Mouse (Mus musculus) lung, adult 18-20 months (tissue): Measurements from ENCODE around the gene Tia1.
"Not testable (repeated sequence)": the region's sequence is repeated elsewhere in the genome, so short reads cannot be mapped to it uniquely, and the experiment has no call there.

ENCODE experiments used
- DNase-seq, 2 experiments: peaks; one replicate each; pipeline ENCODE4 v3.0.0; 2022; ENCODE audit warnings: mixed read lengths in 2 of 2

Gene Tia1

GRCm38 (mm10) chr6:86404100-86404861 lies at the start of gene Tia1:
Gene Tia1, plus strand, starts transcription at chr6:86404219.
- peak; percentile 98 for DNase-seq

GRCm38 (mm10) chr6:86354948-86355347 lies 49.1 kb upstream of the Tia1 start:
- no peak for DNase-seq

- no peak for DNase-seq
These were observed 47.1 kb upstream of the Tia1 start for GRCm38 (mm10) chr6:86356956-86357355.

- DNase-seq, result peak; percentile 20 to 22
These were observed 43.3 kb upstream of the Tia1 start for GRCm38 (mm10) chr6:86360691-86361090.

GRCm38 (mm10) chr6:86361373-86361772 lies 42.6 kb upstream of the Tia1 start:
- no peak for DNase-seq

- peak; percentile 77 to 79 for DNase-seq
These were observed 39.4 kb upstream of the Tia1 start for GRCm38 (mm10) chr6:86364442-86365141.

GRCm38 (mm10) chr6:86365371-86366124 lies 38.5 kb upstream of the Tia1 start, which contains the start of gene Fam136a:
Gene Fam136a, plus strand, starts transcription at chr6:86365646.
- peak; percentile 95 to 97 for DNase-seq

- peak; percentile 43 to 57 for DNase-seq
These were observed 37.7 kb upstream of the Tia1 start for GRCm38 (mm10) chr6:86366125-86366852.

GRCm38 (mm10) chr6:86366853-86367249 lies 37.2 kb upstream of the Tia1 start:
- no peak for DNase-seq

GRCm38 (mm10) chr6:86368479-86368878 lies 35.5 kb upstream of the Tia1 start:
- DNase-seq, result no peak

- DNase-seq, result peak in 1 of 2 experiments; percentile 14
These were observed 33.8 kb upstream of the Tia1 start for GRCm38 (mm10) chr6:86370093-86370713.

- no peak for DNase-seq
These were observed 33.2 kb upstream of the Tia1 start, which contains the start of gene Snrpg for GRCm38 (mm10) chr6:86370764-86371339. Gene Snrpg, plus strand, starts transcription at chr6:86371304.

GRCm38 (mm10) chr6:86371340-86371911 lies 32.6 kb upstream of the Tia1 start:
- DNase-seq, result peak; percentile 95 to 96

GRCm38 (mm10) chr6:86371950-86372516 lies 32.0 kb upstream of the Tia1 start:
- DNase-seq, result no peak

- no peak for DNase-seq
These were observed 30.5 kb upstream of the Tia1 start for GRCm38 (mm10) chr6:86373556-86373955.

- DNase-seq, result no peak
These were observed 25.7 kb upstream of the Tia1 start for GRCm38 (mm10) chr6:86378341-86378740.

GRCm38 (mm10) chr6:86380112-86380511 lies 23.9 kb upstream of the Tia1 start:
- not testable (repeated sequence) for DNase-seq

- no peak for DNase-seq
These were observed 21.5 kb upstream of the Tia1 start for GRCm38 (mm10) chr6:86382551-86382950.

GRCm38 (mm10) chr6:86383370-86383769 lies 20.6 kb upstream of the Tia1 start:
- no peak for DNase-seq

GRCm38 (mm10) chr6:86384692-86385091 lies 19.3 kb upstream of the Tia1 start:
- no peak for DNase-seq
